Mouse (Mus musculus): ENCODE data around the gene Dcps. TPM values are rescaled to one million over a fixed set of nuclear protein-coding genes. Genes with fewer than 3 reads are reported as not detected.

The Dcps gene
- polyA plus RNA-seq, 1 experiment from 2014 or later = 90.9 TPM

DNA sequence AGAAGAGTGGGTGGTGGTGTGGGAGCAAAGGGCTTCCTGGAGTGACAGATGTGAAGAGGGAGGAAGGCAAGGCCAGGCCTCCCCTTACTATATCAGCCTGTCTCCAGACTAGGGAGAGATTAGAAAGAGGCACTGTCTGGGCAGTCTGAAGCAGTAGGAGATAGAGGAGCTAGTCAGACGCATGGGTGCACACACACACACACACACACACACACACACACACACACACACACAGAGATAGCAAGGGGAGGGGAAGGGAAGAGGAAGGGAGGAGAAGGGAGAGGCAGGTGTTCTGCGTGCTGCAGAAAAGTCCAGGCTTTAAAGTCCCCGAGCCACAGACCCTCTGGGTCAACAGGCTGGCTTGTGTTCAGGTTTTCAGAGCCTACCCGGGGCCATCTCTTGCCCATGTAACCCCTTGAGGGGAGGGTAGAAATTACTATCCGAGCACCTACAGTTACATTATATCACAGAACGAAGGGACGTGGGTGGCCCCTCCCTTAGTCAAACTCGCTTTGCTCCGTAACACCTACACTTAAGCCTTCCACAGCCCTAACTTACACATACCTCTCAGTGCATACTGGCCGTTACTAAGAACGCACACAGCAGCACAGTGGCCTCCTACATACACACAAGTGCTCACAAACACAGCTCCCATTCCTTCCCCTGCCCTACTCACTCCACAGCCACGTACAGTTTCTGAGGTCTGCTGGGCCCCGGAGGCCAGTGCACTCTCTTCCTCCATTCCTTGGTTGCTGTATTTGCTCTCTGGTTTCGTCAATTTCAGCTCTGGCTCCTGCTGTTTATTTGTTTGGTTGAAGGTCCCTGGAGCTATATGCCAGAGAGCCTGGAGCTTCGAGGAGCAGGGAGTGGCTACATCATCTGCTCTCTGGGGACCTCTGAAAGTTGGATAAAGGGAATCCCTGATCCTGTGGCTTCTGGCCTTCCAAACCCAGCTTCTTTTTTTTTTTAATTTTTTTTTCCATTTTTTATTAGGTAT lies 69.7 kb downstream of the Dcps start:
- WGBS = 40% methylated on average over 15 of the region's 15 CpGs
- H3K36me3 ChIP-seq (ENCODE audit: control insufficient read depth, insufficient read depth, low read length) = no peaks in the 10 kb centered on the region; the same call in 1 of the 2 replicates
- H3K9me3 ChIP-seq (ENCODE audit: control insufficient read depth, low read length) = no peaks in the 10 kb centered on the region
- H3K4me3 ChIP-seq (ENCODE audit: low read depth, low read length) = no peak overlapping the region
- H3K4me1 ChIP-seq (replicated peaks; ENCODE audit: control insufficient read depth, insufficient read depth, low read length) = peaks cover 59% of the 10 kb centered on the region
- DNase-seq (ENCODE audit: low spot score) (no peak), ATAC-seq (replicated peaks; ENCODE audit: low FRiP score) (peak; percentile 96)
- no peaks in the 10 kb centered on the region for H3K27me3 ChIP-seq (replicated peaks; ENCODE audit: control insufficient read depth, insufficient read depth, low read length)
- peak overlapping the region; percentile 17 for H3K9ac ChIP-seq (ENCODE audit: low read depth, low read length)
- peak overlapping the region; percentile 56 for H3K4me2 ChIP-seq
- H3K27ac ChIP-seq (ENCODE audit: low read depth, low read length) = peak overlapping the region; percentile 84

- H3K9ac ChIP-seq (ENCODE audit: low read depth, low read length) = no peak overlapping the region
- no peaks in the 10 kb centered on the region for H3K27me3 ChIP-seq (replicated peaks; ENCODE audit: control insufficient read depth, insufficient read depth, low read length)
- ATAC-seq (replicated peaks; ENCODE audit: low FRiP score) (0 out of 2 replicates have a peak, but pooled peaks have one; percentile 1), DNase-seq (ENCODE audit: low spot score) (no peak)
- H3K27ac ChIP-seq (ENCODE audit: low read depth, low read length) = peak overlapping the region; percentile 84; the same call in 1 of the 2 replicates
- WGBS = 34% methylated on average over 2 of the region's 2 CpGs
- H3K36me3 ChIP-seq (ENCODE audit: control insufficient read depth, insufficient read depth, low read length) = no peaks in the 10 kb centered on the region; the same call in 1 of the 2 replicates
- no peaks in the 10 kb centered on the region for H3K9me3 ChIP-seq (ENCODE audit: control insufficient read depth, low read length)
- H3K4me2 ChIP-seq = peak overlapping the region; percentile 56
- H3K4me1 ChIP-seq (replicated peaks; ENCODE audit: control insufficient read depth, insufficient read depth, low read length) = peaks cover 52% of the 10 kb centered on the region
- H3K4me3 ChIP-seq (ENCODE audit: low read depth, low read length) = no peak overlapping the region
These were observed 70.4 kb downstream of the Dcps start for GRCm38 (mm10) chr9:35105438-35105837.

DNA sequence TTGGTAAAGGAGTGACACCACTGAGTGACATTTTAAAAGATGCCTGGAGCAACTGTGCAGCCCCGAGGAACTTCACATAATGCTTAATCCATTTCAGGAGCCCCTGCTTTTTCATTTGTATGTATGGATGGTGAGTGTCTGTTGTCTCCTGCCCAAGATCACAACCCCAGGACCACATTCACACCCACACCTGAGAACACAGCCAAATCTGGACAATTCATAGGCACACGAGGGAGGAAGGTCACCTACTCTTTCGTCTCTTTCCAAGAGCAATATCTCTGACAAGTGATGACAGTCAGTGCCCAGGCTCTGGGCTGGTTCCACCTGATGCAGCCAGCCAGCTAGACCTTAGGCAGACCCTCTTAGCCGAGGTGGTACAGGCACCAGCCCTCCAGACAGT lies 71.2 kb downstream of the Dcps start:
- no peak overlapping the region for H3K4me3 ChIP-seq (ENCODE audit: low read depth, low read length)
- H3K4me1 ChIP-seq (replicated peaks; ENCODE audit: control insufficient read depth, insufficient read depth, low read length) = peaks cover 47% of the 10 kb centered on the region
- no peak overlapping the region for H3K4me2 ChIP-seq
- no peak for ATAC-seq (replicated peaks; ENCODE audit: low FRiP score)
- no peak overlapping the region for H3K9ac ChIP-seq (ENCODE audit: low read depth, low read length)
- no peaks in the 10 kb centered on the region for H3K27me3 ChIP-seq (replicated peaks; ENCODE audit: control insufficient read depth, insufficient read depth, low read length)
- no peaks in the 10 kb centered on the region; the same call in 1 of the 2 replicates for H3K36me3 ChIP-seq (ENCODE audit: control insufficient read depth, insufficient read depth, low read length)
- 73% methylated on average over 4 of the region's 4 CpGs for WGBS
- H3K9me3 ChIP-seq (ENCODE audit: control insufficient read depth, low read length) = no peaks in the 10 kb centered on the region
- DNase-seq (ENCODE audit: low spot score) = no peak
- no peak overlapping the region for H3K27ac ChIP-seq (ENCODE audit: low read depth, low read length)

DNA sequence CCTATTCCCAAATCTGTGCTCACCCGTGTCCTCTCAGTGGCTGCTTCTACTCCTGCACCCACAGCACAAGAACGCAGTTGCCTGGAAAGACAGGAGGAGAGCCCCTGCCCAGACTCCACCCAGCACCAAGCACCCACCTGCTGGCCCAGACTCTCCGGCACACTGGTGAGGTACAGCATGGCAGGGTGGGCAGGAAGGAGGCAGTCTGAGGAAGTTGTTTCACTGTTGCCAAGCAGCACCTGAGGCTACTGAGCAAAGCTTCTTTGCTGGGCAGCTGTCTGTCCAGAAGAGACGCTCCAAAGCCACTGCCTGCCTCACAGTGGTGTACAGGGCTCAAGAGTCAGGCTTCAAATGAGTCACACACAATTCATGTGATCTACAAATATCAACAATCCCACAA lies 77.1 kb downstream of the Dcps start:
- H3K4me2 ChIP-seq = no peak overlapping the region
- peak overlapping the region; percentile 45; the same call in 1 of the 2 replicates for H3K27ac ChIP-seq (ENCODE audit: low read depth, low read length)
- 0 out of 2 replicates have a peak, but pooled peaks cover 2% of the 10 kb centered on the region for H3K36me3 ChIP-seq (ENCODE audit: control insufficient read depth, insufficient read depth, low read length)
- H3K27me3 ChIP-seq (replicated peaks; ENCODE audit: control insufficient read depth, insufficient read depth, low read length) = no peaks in the 10 kb centered on the region
- peaks cover 21% of the 10 kb centered on the region for H3K4me1 ChIP-seq (replicated peaks; ENCODE audit: control insufficient read depth, insufficient read depth, low read length)
- DNase-seq (ENCODE audit: low spot score) (no peak), ATAC-seq (replicated peaks; ENCODE audit: low FRiP score) (no peak)
- H3K9me3 ChIP-seq (ENCODE audit: control insufficient read depth, low read length) = no peaks in the 10 kb centered on the region
- no peak overlapping the region for H3K4me3 ChIP-seq (ENCODE audit: low read depth, low read length)
- no peak overlapping the region for H3K9ac ChIP-seq (ENCODE audit: low read depth, low read length)
- WGBS = 79% methylated on average over 4 of the region's 4 CpGs

DNA sequence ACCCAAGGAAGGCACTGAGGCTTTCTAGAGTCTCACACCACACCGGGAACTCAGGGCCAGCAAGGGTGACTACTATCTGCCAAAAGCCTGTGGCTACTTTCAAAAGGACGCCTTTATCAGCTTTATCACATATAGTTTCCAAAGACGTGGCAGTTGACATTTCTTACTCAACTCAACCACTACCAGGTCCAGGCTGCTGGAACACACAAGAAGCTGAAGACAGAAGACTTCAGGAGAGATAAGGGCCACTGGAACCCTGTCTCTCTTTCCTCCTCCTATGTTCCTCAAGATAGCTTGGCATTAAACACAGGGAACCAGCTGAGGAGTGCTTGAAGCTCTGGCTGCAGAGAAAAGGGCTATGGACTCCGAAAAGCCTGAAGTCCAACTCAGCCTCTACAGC lies 78.0 kb downstream of the Dcps start:
- Histone ChIP-seq H3K9ac (ENCODE audit: low read depth, low read length) (0 out of 2 replicates have a peak overlapping the region, but pooled peaks have one; percentile 6), H3K9me3 (ENCODE audit: control insufficient read depth, low read length) (no peaks in the 10 kb centered on the region), H3K27ac (ENCODE audit: low read depth, low read length) (peak overlapping the region; percentile 13; the same call in 1 of the 2 replicates), H3K4me2 (peak overlapping the region; percentile 22; the same call in 1 of the 2 replicates), H3K4me3 (ENCODE audit: low read depth, low read length) (no peak overlapping the region), H3K27me3 (replicated peaks; ENCODE audit: control insufficient read depth, insufficient read depth, low read length) (no peaks in the 10 kb centered on the region), H3K36me3 (ENCODE audit: control insufficient read depth, insufficient read depth, low read length) (0 out of 2 replicates have a peak, but pooled peaks cover 2% of the 10 kb centered on the region), H3K4me1 (replicated peaks; ENCODE audit: control insufficient read depth, insufficient read depth, low read length) (peaks cover 23% of the 10 kb centered on the region)
- 40% methylated on average over 4 of the region's 4 CpGs for WGBS
- no peak for DNase-seq (ENCODE audit: low spot score)
- ATAC-seq (replicated peaks; ENCODE audit: low FRiP score) = 0 out of 2 replicates have a peak, but pooled peaks have one; percentile 39

DNA sequence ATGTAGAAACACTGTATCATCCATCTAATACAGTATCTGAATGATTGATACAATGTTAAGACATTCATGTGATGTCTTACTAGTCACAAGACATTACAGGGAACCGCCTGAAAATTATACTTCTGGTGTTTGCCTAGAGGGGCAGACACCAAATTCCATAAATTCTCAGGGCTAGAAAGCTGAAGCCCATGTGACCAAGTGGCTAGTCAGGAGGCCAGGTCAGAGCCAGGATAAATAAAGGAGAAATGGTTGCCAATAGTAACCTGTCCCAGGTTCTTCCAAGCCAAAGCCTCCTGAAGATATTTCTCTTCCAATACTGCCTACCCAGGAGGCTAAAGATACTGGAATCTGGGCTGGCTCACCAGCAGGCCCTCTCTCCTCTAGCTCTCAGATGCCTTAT lies 80.1 kb downstream of the Dcps start:
- WGBS = 67% methylated on average over 1 of the region's 1 CpGs
- 0 out of 2 replicates have a peak, but pooled peaks cover 2% of the 10 kb centered on the region for H3K36me3 ChIP-seq (ENCODE audit: control insufficient read depth, insufficient read depth, low read length)
- no peaks in the 10 kb centered on the region for H3K9me3 ChIP-seq (ENCODE audit: control insufficient read depth, low read length)
- H3K9ac ChIP-seq (ENCODE audit: low read depth, low read length) = no peak overlapping the region
- ATAC-seq (replicated peaks; ENCODE audit: low FRiP score) (no peak), DNase-seq (ENCODE audit: low spot score) (no peak)
- peaks cover 23% of the 10 kb centered on the region for H3K4me1 ChIP-seq (replicated peaks; ENCODE audit: control insufficient read depth, insufficient read depth, low read length)
- no peak overlapping the region for H3K4me3 ChIP-seq (ENCODE audit: low read depth, low read length)
- H3K27ac ChIP-seq (ENCODE audit: low read depth, low read length) = no peak overlapping the region
- no peak overlapping the region for H3K4me2 ChIP-seq
- H3K27me3 ChIP-seq (replicated peaks; ENCODE audit: control insufficient read depth, insufficient read depth, low read length) = no peaks in the 10 kb centered on the region

DNA sequence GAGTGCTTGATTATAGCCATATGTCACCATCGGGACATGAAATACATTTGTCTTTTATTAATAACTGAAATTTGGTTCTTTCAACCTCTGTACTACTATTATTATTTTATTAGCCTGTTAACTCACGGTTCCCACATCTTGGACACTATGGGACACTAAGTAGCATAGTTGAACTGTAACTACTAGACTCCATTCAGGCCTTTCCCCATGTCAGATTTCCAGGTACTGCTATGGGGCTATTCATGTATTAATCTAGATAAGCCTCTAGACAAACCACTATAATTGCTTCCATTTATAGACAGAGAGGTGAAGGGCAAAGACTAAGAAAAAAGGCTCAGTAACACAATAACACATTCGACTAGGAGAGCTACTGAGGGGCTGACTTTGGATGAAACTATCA lies 82.5 kb downstream of the Dcps start:
- ATAC-seq (replicated peaks; ENCODE audit: low FRiP score) = no peak

DNA sequence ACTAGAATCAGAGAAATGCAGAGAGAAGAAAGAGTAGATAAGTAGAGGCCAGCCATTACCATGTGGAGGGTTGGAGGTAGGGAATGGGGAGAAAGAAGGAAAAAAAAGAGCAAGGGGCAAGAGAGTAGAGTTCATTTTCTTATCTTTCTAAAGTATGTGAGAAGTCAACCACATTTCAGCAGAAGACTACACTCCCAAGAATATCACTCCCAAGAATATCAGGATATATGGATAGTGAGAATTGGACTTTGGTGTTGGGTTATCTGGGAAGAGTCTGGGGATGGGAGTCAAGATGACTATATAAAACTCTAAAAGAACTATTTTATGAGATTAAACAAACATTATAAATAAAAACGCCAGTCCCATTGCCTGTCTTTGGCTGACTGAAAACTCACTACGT lies 83.0 kb downstream of the Dcps start:
- no peak overlapping the region for H3K9ac ChIP-seq (ENCODE audit: low read depth, low read length)
- no peak for DNase-seq (ENCODE audit: low spot score)
- WGBS = 86% methylated on average over 2 of the region's 2 CpGs
- H3K36me3 ChIP-seq (ENCODE audit: control insufficient read depth, insufficient read depth, low read length) = no peaks in the 10 kb centered on the region
- no peaks in the 10 kb centered on the region for H3K9me3 ChIP-seq (ENCODE audit: control insufficient read depth, low read length)
- no peak overlapping the region for H3K4me3 ChIP-seq (ENCODE audit: low read depth, low read length)
- peaks cover 11% of the 10 kb centered on the region for H3K4me1 ChIP-seq (replicated peaks; ENCODE audit: control insufficient read depth, insufficient read depth, low read length)
- no peak for ATAC-seq (replicated peaks; ENCODE audit: low FRiP score)
- H3K27me3 ChIP-seq (replicated peaks; ENCODE audit: control insufficient read depth, insufficient read depth, low read length) = no peaks in the 10 kb centered on the region
- H3K4me2 ChIP-seq = no peak overlapping the region
- H3K27ac ChIP-seq (ENCODE audit: low read depth, low read length) = no peak overlapping the region

More for the DNA sequence above, 82.5 kb downstream of the Dcps start:
- Histone ChIP-seq H3K27me3 (replicated peaks; ENCODE audit: control insufficient read depth, insufficient read depth, low read length) (no peaks in the 10 kb centered on the region), H3K36me3 (ENCODE audit: control insufficient read depth, insufficient read depth, low read length) (no peaks in the 10 kb centered on the region), H3K9me3 (ENCODE audit: control insufficient read depth, low read length) (no peaks in the 10 kb centered on the region), H3K4me3 (ENCODE audit: low read depth, low read length) (no peak overlapping the region), H3K9ac (ENCODE audit: low read depth, low read length) (no peak overlapping the region), H3K4me1 (replicated peaks; ENCODE audit: control insufficient read depth, insufficient read depth, low read length) (peaks cover 15% of the 10 kb centered on the region), H3K27ac (ENCODE audit: low read depth, low read length) (no peak overlapping the region), H3K4me2 (no peak overlapping the region)
- DNase-seq (ENCODE audit: low spot score) = no peak
- 84% methylated on average over 3 of the region's 3 CpGs for WGBS
